Mouse (Mus musculus): ENCODE data around the gene Gm17577.
"Not testable (repeated sequence)": the region's sequence is repeated elsewhere in the genome, so short reads cannot be mapped to it uniquely, and the experiment has no call there.

Gene Gm17577

DNA sequence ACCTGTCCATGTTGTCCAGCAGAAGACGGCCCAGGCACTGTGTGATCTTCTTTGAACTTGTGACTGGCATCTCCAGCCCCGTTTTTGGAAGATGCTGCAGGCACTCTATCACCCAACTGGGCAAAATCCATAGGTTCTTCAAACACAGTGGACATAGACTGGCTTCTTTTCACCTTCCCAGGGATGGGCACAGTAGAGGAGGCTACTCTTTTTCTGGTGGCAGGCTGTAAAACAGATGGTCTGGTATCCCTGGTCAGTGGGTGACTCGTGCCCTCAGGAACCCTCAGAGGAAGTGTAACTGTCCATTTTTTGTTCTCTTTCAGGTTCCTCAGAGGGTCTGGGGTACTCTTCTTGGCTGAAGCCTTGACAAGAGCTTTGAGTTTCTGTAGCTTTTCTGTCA lies at the start of gene Gm17577:
Gm17577 (minus strand) TSS at position 101 of the 400 bp plus-strand sequence.
- not testable (repeated sequence) for DNase-seq

GRCm38 (mm10) chrX:123222381-123222780 lies 24.3 kb downstream of the Gm17577 start, which contains the start of gene Srsx:
TSS of gene Srsx (minus strand) at chrX:123222481.
- not testable (repeated sequence) for DNase-seq
